Mouse (Mus musculus): Measurements from ENCODE around the gene Siglech. TPM values are rescaled to one million over a fixed set of nuclear protein-coding genes. Genes with fewer than 3 reads are reported as not detected.

The Siglech gene
- total RNA-seq, 2 experiments from 2014 or later = 12.1 to 12.3 TPM

DNA sequence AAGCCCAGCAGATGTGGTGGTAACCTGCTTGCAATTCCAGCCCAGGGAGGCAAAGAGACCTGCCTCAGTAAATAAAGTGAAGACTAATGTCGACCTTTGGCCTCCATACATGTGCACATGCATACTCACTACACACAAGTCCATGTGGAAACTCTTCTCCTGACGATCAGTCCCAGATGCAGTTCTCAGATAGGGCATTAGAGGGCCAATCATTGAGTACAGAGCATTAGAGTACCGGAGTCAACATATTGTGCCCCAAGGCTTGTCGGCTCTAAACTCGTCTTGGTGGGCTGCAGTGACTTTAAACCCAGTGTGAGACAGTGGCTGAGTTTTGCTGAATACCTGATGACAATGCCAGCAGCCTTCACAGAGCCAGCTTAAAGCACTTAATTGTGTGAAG is 56.5 kb downstream of the Siglech start:
- DNase-seq (ENCODE audit: extremely low spot score in 1 of 2, low spot score in 2 of 2) = no peak
- intact Hi-C loops (cut with DNase I) = no loop called here

DNA sequence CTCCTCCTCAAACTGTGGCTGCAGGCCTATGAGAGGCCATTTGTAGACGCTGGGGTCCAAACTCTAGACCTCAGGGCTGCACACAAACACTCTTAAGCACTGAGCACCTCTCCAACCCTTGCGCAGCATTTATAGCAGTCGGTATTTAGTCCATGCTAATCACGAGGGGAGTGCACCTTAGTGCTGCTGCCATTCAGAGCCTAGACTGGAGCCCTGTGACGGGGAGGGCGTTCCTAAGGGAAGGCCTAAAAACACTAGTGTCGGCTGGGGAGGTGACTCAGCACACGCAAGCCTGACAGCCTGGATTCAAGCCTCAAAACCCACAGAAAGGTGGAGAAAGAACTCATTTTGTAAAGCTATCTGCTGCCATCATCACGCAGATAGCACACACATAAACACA is 59.6 kb downstream of the Siglech start:
- intact Hi-C loops (cut with DNase I) = loop anchor here (5.0 kb wide), 1 partner anchor 75 kb away; no protein-coding TSS in a partner anchor

More for the DNA sequence above, 59.6 kb downstream of the Siglech start:
- no peak for DNase-seq (ENCODE audit: extremely low spot score in 1 of 2, low spot score in 2 of 2)

Other genes starting within 250 kb of the Siglech start
- 10 to 100 TPM; 25.7 to 27.5 TPM for gene Tubgcp5, start 26.0 kb downstream of the Siglech start, total RNA-seq (2021)
- gene Cyfip1, start 73.6 kb downstream of the Siglech start, total RNA-seq (2021) = 10 to 100 TPM; 70.0 to 70.8 TPM
- 10 to 100 TPM; 59.3 to 70.4 TPM for gene Nipa2, start 194.3 kb downstream of the Siglech start, total RNA-seq (2021)

Measured in left cerebral cortex, postnatal 10 days (tissue).